Mouse (Mus musculus): ENCODE results near the gene Triobp. TPM values are rescaled to one million over a fixed set of nuclear protein-coding genes. Genes with fewer than 3 reads are reported as not detected.
A peak's percentile ranks its signal among the peaks of the same experiment; 100 is the strongest.

Triobp gene
- polyA plus RNA-seq, 1 experiment from 2014 or later: 31.6 TPM

- H3K4me1 ChIP-seq (replicated peaks): peaks cover 33% of the 10 kb centered on the region
- no peaks in the 10 kb centered on the region for H3K36me3 ChIP-seq
- H3K9me3 ChIP-seq: no peaks in the 10 kb centered on the region
- peak overlapping the region; percentile 59 for H3K4me2 ChIP-seq
- ATAC-seq (ENCODE audit: low FRiP score): no peak
- H3K9ac ChIP-seq: peak overlapping the region; percentile 40; the same call in 1 of the 2 replicates
- H3K27ac ChIP-seq: no peak overlapping the region
- peaks cover 26% of the 10 kb centered on the region for H3K27me3 ChIP-seq
- peak overlapping the region; percentile 33 for H3K4me3 ChIP-seq
- 24% methylated on average over 15 of the region's 15 CpGs for WGBS
These were observed 20.3 kb upstream of the Triobp start for GRCm38 (mm10) chr15:78927021-78927787.

GRCm38 (mm10) chr15:78927788-78928457, 19.6 kb upstream of the Triobp start:
- ATAC-seq (ENCODE audit: low FRiP score): no peak
- H3K4me2 ChIP-seq: peak overlapping the region; percentile 59
- peaks cover 26% of the 10 kb centered on the region for H3K27me3 ChIP-seq
- under 1% methylated on average over 32 of the region's 35 CpGs for WGBS
- H3K27ac ChIP-seq: no peak overlapping the region
- peak overlapping the region; percentile 40; the same call in 1 of the 2 replicates for H3K9ac ChIP-seq
- H3K4me3 ChIP-seq: peak overlapping the region; percentile 33
- no peaks in the 10 kb centered on the region for H3K36me3 ChIP-seq
- H3K4me1 ChIP-seq (replicated peaks): peaks cover 33% of the 10 kb centered on the region
- H3K9me3 ChIP-seq: no peaks in the 10 kb centered on the region

- ATAC-seq (ENCODE audit: low FRiP score): no peak
- peak overlapping the region; percentile 59 for H3K4me2 ChIP-seq
- H3K9ac ChIP-seq: no peak overlapping the region
- no peak overlapping the region for H3K27ac ChIP-seq
- H3K4me1 ChIP-seq (replicated peaks): peaks cover 33% of the 10 kb centered on the region
- WGBS: 47% methylated on average over 8 of the region's 8 CpGs
- peak overlapping the region; percentile 33 for H3K4me3 ChIP-seq
- peaks cover 26% of the 10 kb centered on the region for H3K27me3 ChIP-seq
- H3K9me3 ChIP-seq: no peaks in the 10 kb centered on the region
- H3K36me3 ChIP-seq: no peaks in the 10 kb centered on the region
These were observed 19.0 kb upstream of the Triobp start for GRCm38 (mm10) chr15:78928539-78928938.

DNA sequence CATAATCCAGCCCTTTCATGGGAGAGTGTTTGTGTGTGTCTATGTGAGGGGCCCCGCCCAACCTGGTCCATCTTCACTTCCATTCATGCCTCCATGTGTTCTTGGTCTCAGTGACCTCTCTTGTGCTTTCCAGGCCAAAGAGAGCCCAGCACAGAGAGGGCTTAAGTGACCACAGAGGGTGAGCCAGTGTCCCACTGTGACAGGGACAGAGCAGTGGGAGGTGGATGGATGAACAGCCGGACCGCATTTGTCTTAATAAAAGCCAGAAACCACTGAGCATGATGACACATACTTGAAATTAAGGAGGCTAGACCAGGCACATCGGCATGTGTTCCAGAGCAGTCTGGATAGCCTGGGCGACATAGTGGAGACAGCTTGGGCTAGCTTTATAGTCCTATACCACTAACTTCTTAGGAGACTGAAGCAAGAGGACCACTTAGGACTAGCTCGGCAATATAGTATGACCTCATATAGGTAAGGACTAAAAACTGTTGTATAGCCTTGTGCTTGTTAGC, 17.3 kb upstream of the Triobp start:
- H3K4me1 ChIP-seq (replicated peaks): peaks cover 33% of the 10 kb centered on the region
- no peak for ATAC-seq (ENCODE audit: low FRiP score)
- no peaks in the 10 kb centered on the region for H3K36me3 ChIP-seq
- H3K4me3 ChIP-seq: no peak overlapping the region
- no peak overlapping the region for H3K27ac ChIP-seq
- H3K9me3 ChIP-seq: no peaks in the 10 kb centered on the region
- H3K9ac ChIP-seq: no peak overlapping the region
- H3K27me3 ChIP-seq: peaks cover 23% of the 10 kb centered on the region
- WGBS: 91% methylated on average over 6 of the region's 6 CpGs
- no peak overlapping the region for H3K4me2 ChIP-seq

DNA sequence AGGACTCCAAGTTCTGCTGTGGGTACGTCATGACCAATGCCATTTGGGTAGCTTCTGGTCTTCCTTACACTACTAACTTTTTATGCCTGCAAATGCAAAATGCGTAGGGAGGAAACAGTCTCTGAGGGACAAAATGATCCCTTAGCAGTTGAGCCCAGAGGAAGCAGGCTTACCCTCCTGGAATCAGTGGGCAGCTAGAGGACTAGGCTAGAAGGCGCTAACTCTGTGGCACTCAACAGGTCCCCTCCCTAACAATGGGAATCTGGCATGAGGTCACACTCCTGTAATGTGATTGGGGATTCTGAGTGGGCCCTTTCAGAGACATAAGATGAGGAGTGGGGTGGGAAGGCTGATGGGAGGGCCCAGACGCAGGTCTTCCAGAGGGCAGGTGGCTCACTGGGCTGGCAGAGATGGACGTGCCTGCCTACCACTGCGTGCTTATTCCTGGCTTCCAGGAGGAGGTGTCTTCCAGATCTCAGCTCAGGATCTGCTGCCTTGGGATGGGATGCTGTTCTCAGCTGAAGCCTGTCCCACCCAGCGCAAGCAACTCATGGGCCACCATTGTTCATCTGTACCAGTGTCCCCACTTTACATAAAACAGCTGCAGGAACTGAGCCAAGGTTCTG, 16.6 kb upstream of the Triobp start:
- Histone ChIP-seq H3K4me2 (no peak overlapping the region), H3K4me3 (no peak overlapping the region), H3K27ac (no peak overlapping the region), H3K4me1 (replicated peaks) (peaks cover 33% of the 10 kb centered on the region), H3K9ac (no peak overlapping the region), H3K27me3 (peaks cover 21% of the 10 kb centered on the region), H3K9me3 (no peaks in the 10 kb centered on the region), H3K36me3 (no peaks in the 10 kb centered on the region)
- WGBS: 88% methylated on average over 7 of the region's 7 CpGs
- ATAC-seq (ENCODE audit: low FRiP score): no peak

DNA sequence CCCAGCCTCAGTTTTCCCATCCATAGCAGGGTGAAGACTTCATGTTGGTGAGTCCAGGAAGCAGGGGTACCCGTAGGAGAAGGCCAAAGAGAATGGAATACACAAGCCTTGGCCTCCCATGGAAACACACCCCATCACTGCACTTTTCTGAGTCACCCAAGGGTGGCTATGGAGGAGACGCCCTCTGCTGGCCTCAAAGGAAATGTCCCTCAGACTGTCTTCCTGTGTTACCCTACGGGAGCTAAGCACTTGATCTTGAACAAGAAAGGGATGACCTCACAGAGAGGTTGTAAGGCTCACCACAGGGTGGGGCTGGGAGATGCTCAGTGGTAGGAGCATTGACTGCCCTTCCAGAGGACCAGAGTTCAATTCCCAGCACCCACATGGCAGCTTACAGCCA, 15.9 kb upstream of the Triobp start:
- Histone ChIP-seq H3K4me3 (no peak overlapping the region), H3K27me3 (peaks cover 17% of the 10 kb centered on the region), H3K4me1 (replicated peaks) (peaks cover 33% of the 10 kb centered on the region), H3K9me3 (no peaks in the 10 kb centered on the region), H3K36me3 (no peaks in the 10 kb centered on the region; the same call in 1 of the 2 replicates), H3K27ac (no peak overlapping the region), H3K4me2 (no peak overlapping the region), H3K9ac (no peak overlapping the region)
- ATAC-seq (ENCODE audit: low FRiP score): no peak
- WGBS: 28% methylated on average over 3 of the region's 3 CpGs

DNA sequence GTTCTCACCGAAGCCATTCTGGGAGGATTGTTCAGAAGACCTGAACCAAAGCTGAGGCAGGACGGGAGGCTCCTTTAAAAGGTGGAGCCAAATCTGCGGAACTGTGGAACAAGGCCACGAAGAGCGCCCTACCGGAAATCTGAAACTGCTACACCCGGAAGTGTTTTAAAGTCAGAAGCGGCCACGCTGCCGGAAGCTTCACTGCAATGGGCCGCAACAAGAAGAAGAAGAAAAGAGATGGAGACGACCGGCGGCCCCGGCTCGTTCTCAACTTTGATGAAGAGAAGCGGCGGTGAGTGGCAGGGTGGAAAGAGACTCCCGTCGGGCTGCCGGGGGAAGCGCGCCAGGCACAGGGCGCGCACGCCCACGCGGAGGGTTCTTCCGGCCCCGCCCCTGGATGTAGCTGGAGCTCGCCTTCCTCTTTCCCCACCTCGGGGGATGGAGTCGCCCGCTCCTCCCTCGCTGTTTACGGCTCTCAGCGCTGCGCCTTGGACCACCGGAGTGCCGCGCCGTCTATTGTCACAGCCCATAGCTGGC, 12.7 kb upstream of the Triobp start, which contains the start of gene Nol12:
Gene Nol12, plus strand, starts transcription at position 150 of the 537 bp plus-strand sequence.
- Histone ChIP-seq H3K9me3 (no peaks in the 10 kb centered on the region), H3K4me2 (peak within 1 kb of the TSS; percentile 77), H3K4me3 (peak within 1 kb of the TSS; percentile 61), H3K4me1 (replicated peaks) (peaks cover 27% of the 10 kb centered on the region), H3K9ac (peak within 1 kb of the TSS; percentile 87), H3K36me3 (peaks cover 31% of the 10 kb centered on the region), H3K27ac (peak within 1 kb of the TSS; percentile 83), H3K27me3 (no peaks in the 10 kb centered on the region)
- under 1% methylated on average over 42 of the region's 42 CpGs for WGBS
- peak; percentile 91 for ATAC-seq (ENCODE audit: low FRiP score)

GRCm38 (mm10) chr15:78936403-78936802, 11.1 kb upstream of the Triobp start:
- Histone ChIP-seq H3K36me3 (peaks cover 47% of the 10 kb centered on the region), H3K27me3 (no peaks in the 10 kb centered on the region), H3K4me2 (no peak overlapping the region), H3K27ac (no peak overlapping the region), H3K9ac (peak overlapping the region; percentile 87), H3K9me3 (no peaks in the 10 kb centered on the region), H3K4me3 (no peak overlapping the region), H3K4me1 (replicated peaks) (peaks cover 27% of the 10 kb centered on the region)
- ATAC-seq (ENCODE audit: low FRiP score): no peak
- 96% methylated on average over 12 of the region's 12 CpGs for WGBS

DNA sequence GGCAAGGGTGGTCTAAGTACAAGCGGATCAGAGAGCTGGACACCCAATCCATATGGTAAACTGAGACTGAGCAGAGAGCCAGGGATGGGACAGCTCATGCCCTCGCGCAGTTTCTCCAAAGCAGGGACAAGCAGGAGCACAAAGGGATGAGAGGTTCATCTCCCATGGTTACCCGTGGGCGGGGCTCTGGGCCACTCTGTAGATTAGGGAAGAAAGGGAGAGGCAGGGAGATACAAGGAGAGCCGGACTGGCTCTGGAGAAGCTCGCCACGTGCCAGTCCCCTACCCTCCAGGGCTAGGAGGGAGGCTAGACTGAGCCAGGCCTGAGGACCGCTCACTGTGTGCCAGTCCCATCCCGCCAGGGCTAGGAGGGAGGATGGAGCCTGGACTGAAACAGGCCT, 10.2 kb upstream of the Triobp start:
- Histone ChIP-seq H3K27me3 (no peaks in the 10 kb centered on the region), H3K4me1 (replicated peaks) (peaks cover 27% of the 10 kb centered on the region), H3K4me2 (no peak overlapping the region), H3K36me3 (peaks cover 52% of the 10 kb centered on the region), H3K9me3 (no peaks in the 10 kb centered on the region), H3K4me3 (no peak overlapping the region), H3K27ac (no peak overlapping the region), H3K9ac (peak overlapping the region; percentile 35)
- WGBS: 79% methylated on average over 10 of the region's 10 CpGs
- no peak for ATAC-seq (ENCODE audit: low FRiP score)

DNA sequence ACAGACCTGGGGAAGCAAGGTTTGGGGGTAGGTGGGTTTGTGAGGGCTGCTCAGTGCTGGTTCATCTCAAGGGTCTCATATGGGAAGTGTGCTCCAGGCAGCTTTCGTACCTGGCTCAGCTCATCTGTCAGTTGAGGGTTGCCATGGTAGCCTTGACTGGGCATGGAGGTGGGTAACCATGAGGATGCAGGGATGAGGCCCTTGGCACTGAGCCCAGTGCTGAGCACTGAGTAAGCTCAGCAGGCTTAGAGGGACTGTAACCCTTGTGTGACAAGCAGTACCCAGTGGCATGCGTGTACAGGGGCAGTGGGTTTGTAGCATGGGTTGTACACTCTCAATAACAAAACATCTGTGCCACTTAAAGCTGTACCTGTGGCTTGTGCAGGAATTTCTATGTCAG, 9.6 kb upstream of the Triobp start:
- Histone ChIP-seq H3K27me3 (no peaks in the 10 kb centered on the region), H3K36me3 (peaks cover 52% of the 10 kb centered on the region), H3K9ac (peak overlapping the region; percentile 35), H3K9me3 (no peaks in the 10 kb centered on the region), H3K4me2 (no peak overlapping the region), H3K4me1 (replicated peaks) (peaks cover 32% of the 10 kb centered on the region), H3K4me3 (no peak overlapping the region), H3K27ac (no peak overlapping the region)
- WGBS: 73% methylated on average over 2 of the region's 2 CpGs
- ATAC-seq (ENCODE audit: low FRiP score): no peak

GRCm38 (mm10) chr15:78940325-78940724, 7.2 kb upstream of the Triobp start:
- H3K36me3 ChIP-seq: peaks cover 52% of the 10 kb centered on the region
- ATAC-seq (ENCODE audit: low FRiP score): no peak

DNA sequence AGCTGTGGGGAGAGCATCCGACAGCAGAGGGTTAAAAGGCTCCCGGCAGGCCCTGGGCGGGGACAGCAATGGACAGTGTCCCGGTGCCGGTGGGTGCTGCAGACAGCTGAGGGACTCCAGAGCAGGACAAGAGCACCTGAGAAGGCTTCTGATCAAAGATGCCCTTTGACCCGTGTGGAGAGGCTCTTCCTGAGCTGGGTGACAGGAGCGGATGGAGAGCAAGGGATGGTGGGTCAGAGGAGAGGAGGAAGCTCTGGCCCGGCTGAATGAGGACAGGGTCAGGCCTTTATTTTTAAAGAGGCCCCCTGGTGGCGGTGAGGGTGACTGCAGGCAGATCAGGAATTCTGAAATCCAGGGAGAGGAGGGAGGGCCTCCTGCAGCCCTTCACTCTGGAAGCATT, 4.9 kb upstream of the Triobp start:
- peaks cover 16% of the 10 kb centered on the region for H3K4me1 ChIP-seq (replicated peaks)
- H3K27ac ChIP-seq: peak overlapping the region; percentile 72; the same call in 1 of the 2 replicates
- H3K27me3 ChIP-seq: no peaks in the 10 kb centered on the region
- 3% methylated on average over 9 of the region's 9 CpGs for WGBS
- peak overlapping the region; percentile 72 for H3K9ac ChIP-seq
- peak; percentile 36 for ATAC-seq (ENCODE audit: low FRiP score)
- peaks cover 41% of the 10 kb centered on the region for H3K36me3 ChIP-seq
- H3K4me3 ChIP-seq: peak overlapping the region; percentile 33
- H3K9me3 ChIP-seq: no peaks in the 10 kb centered on the region
- H3K4me2 ChIP-seq: peak overlapping the region; percentile 56

More at GRCm38 (mm10) chr15:78940325-78940724, 7.2 kb upstream of the Triobp start:
- Histone ChIP-seq H3K9me3 (no peaks in the 10 kb centered on the region), H3K27ac (no peak overlapping the region), H3K27me3 (no peaks in the 10 kb centered on the region), H3K9ac (no peak overlapping the region), H3K4me2 (no peak overlapping the region), H3K4me1 (replicated peaks) (peaks cover 34% of the 10 kb centered on the region), H3K4me3 (no peak overlapping the region)
- WGBS: 95% methylated on average over 13 of the region's 13 CpGs

All from hindbrain, embryonic 13.5 days (tissue).